Mouse (Mus musculus) embryonic facial prominence, embryonic 14.5 days (tissue): Measurements from ENCODE around the gene Nova2. TPM values are rescaled to one million over a fixed set of nuclear protein-coding genes. Genes with fewer than 3 reads are reported as not detected.
A peak's percentile ranks its signal among the peaks of the same experiment; 100 is the strongest.

Experiments
- ATAC-seq: fragments of 200-750 bp; cut with Nextera tagmentation; 2 replicates; pipeline ENCODE4 v1.8.0; 2017; ENCODE audit warnings: low read depth, moderate number of reproducible peaks, moderate TSS enrichment
- DNase-seq: peaks from one replicate; pipeline ENCODE4 v3.0.0-alpha.2; 2015; ENCODE audit warnings: low spot score
- H3K27ac ChIP-seq: fragments of 300-500 bp; sonication (generic); replicated peaks from 2 replicates; pipeline ENCODE4 v1.5.1; 2014; ENCODE audit warnings: low read depth, mild to moderate bottlenecking, low read length, moderate library complexity
- H3K27me3 ChIP-seq: fragments of 300-500 bp; sonication (generic); replicated peaks from 2 replicates; pipeline ENCODE4 v1.6.1; 2014; ENCODE audit warnings: low read length; ENCODE audit not compliant: control insufficient read depth, insufficient read depth
- H3K36me3 ChIP-seq: fragments of 300-500 bp; sonication (generic); 2 replicates; pipeline ENCODE4 v1.6.1; 2014; ENCODE audit warnings: low read length, mixed read lengths; ENCODE audit not compliant: control insufficient read depth, insufficient read depth
- H3K4me1 ChIP-seq: fragments of 300-500 bp; sonication (generic); 2 replicates; pipeline ENCODE4 v1.6.1; 2014; ENCODE audit warnings: antibody characterized with exemption, low read length; ENCODE audit not compliant: control insufficient read depth, insufficient read depth
- H3K4me2 ChIP-seq: fragments of 300-500 bp; sonication (generic); 2 replicates; pipeline ENCODE4 v1.6.1; 2014; ENCODE audit warnings: low read depth, mild to moderate bottlenecking, low read length, moderate library complexity, mixed read lengths
- H3K4me3 ChIP-seq: fragments of 300-500 bp; sonication (generic); 2 replicates; pipeline ENCODE4 v1.5.1; 2014; ENCODE audit warnings: low read depth, mild to moderate bottlenecking, low read length
- H3K9ac ChIP-seq: fragments of 300-500 bp; sonication (generic); 2 replicates; pipeline ENCODE4 v1.6.1; 2014; ENCODE audit warnings: low read depth, mild to moderate bottlenecking, low read length, moderate library complexity, mixed read lengths
- H3K9me3 ChIP-seq: fragments of 300-500 bp; sonication (generic); 2 replicates; pipeline ENCODE4 v1.6.1; 2016; ENCODE audit warnings: low read length; ENCODE audit not compliant: control insufficient read depth
- WGBS: fragments of 180-500 bp; shearing (Covaris S2); extraction: QIAGEN DNeasy Blood & Tissue Kit; methylation state at CpG from one replicate; pipeline ENCODE4 v1.1.7; 2014; 5-methylcytosine and 5-hydroxymethylcytosine counted together
- polyA plus RNA-seq: library from polyadenylated mRNA; unstranded; fragments of >200 nt; fragmentation: Nextera tagmentation; extraction: Ambion mirVana; gene quantifications from 2 replicates; pipeline ENCODE4 v1.2.1, GENCODE M21; 2014

Nova2 gene
- polyA plus RNA-seq, 1 experiment from 2014 or later, result 0.81 TPM

DNA sequence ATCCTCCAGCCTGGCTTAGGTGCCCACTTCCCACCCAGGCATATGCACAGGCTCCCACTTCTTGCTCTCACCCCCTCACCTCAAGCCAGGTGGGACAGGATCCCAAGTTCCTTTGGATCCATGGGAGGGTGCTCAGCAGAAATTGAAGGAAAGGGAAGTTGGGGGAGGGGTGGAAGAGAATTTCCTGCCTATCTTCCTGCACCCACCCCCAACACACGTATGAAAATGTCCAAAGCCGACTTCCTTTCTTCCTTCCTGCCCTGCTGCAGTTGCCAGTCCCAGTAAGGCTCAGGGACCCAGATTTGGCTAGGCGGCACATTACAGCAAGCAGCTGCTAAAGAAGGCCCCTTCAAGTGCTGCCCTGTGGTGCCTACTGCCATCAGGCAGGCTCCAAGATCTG lies 2.1 kb downstream of the Nova2 start:
- no peaks in the 10 kb centered on the region for H3K9me3 ChIP-seq
- no peak overlapping the region; the same call in 1 of the 2 replicates for H3K27ac ChIP-seq
- H3K4me2 ChIP-seq, result peak overlapping the region; percentile 79; the same call in 1 of the 2 replicates
- H3K9ac ChIP-seq, result no peak overlapping the region
- 39% methylated on average over 3 of the region's 3 CpGs for WGBS
- H3K4me1 ChIP-seq, result peaks cover 7% of the 10 kb centered on the region
- H3K27me3 ChIP-seq, result peaks cover 52% of the 10 kb centered on the region
- DNase-seq (no peak), ATAC-seq (no peak)
- H3K36me3 ChIP-seq, result no peaks in the 10 kb centered on the region
- no peak overlapping the region for H3K4me3 ChIP-seq

DNA sequence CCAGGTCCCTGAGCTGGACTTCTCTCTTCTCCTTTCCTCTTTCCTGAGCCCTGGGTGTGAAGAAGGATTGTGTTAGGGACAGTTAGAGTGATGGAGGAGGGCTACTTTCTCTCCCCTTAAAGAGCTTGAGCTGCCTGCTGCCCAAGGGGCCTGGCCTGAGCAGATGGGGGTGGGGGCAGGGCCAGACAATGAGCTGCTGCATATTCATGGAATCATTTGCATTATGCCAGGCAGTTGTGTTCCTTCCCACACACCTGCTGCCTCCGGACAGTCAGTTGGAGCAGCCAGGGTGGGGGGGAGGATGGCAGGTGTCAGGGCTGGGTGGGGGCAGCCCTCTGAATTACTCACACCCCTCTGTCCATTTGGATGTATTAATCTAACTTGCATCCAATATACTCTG lies 16.7 kb downstream of the Nova2 start:
- H3K27ac ChIP-seq, result no peak overlapping the region
- ATAC-seq, result no peak
- DNase-seq, result no peak

DNA sequence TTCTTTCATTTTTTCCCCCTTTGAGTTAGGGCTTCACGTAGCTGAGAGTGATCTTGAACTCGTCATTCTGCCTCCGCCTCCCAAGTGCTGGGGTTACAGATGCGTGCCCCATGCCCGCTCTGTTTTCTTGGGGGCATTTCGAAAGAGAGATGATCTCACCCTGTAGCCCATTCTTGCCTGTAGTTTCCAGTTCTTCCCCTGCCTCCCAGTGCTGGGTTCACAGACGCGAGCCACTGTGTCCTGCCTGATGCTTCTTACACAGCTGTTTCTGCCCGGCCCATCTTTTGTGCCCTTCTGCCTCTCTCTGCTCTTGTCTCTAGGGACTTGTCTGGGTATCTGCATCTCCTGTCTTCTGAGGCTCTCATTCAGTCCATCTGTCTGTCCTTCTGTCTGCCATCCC lies 17.1 kb downstream of the Nova2 start:
- no peak for ATAC-seq
- H3K9ac ChIP-seq, result no peak overlapping the region
- no peak overlapping the region for H3K4me3 ChIP-seq
- H3K27ac ChIP-seq, result no peak overlapping the region
- H3K36me3 ChIP-seq, result no peaks in the 10 kb centered on the region
- no peaks in the 10 kb centered on the region for H3K4me1 ChIP-seq
- H3K27me3 ChIP-seq, result no peaks in the 10 kb centered on the region
- H3K9me3 ChIP-seq, result no peaks in the 10 kb centered on the region
- WGBS, result 53% methylated on average over 9 of the region's 9 CpGs
- no peak overlapping the region for H3K4me2 ChIP-seq
- no peak for DNase-seq

More for the DNA sequence above, 16.7 kb downstream of the Nova2 start:
- H3K4me3 ChIP-seq, result no peak overlapping the region
- no peak overlapping the region for H3K4me2 ChIP-seq
- 30% methylated on average over 1 of the region's 1 CpGs for WGBS
- H3K4me1 ChIP-seq, result no peaks in the 10 kb centered on the region
- no peaks in the 10 kb centered on the region for H3K27me3 ChIP-seq
- H3K36me3 ChIP-seq, result no peaks in the 10 kb centered on the region
- no peak overlapping the region for H3K9ac ChIP-seq
- no peaks in the 10 kb centered on the region for H3K9me3 ChIP-seq

DNA sequence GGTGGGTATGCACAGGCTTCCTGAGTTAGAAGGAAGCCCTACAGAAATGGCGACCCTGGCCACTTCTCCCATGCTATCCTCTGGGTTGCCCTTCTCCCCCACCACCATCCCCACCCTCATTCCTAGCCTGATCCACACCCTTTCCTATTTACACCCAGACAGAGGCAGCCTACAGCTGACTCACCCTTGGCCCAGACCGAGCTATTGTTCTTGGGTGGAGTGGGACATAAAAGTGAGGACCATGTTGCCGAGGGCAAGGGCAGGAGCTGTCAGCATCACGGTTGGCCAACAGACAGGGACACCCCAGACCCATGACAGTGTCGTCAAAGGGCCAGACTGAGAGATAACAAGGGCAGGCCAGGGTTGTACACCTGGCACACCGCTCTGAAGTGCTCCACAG lies 22.5 kb downstream of the Nova2 start:
- H3K27me3 ChIP-seq, result 0 out of 2 replicates have a peak, but pooled peaks cover 5% of the 10 kb centered on the region
- H3K36me3 ChIP-seq, result no peaks in the 10 kb centered on the region
- H3K4me2 ChIP-seq, result no peak overlapping the region
- DNase-seq (no peak), ATAC-seq (no peak)
- no peaks in the 10 kb centered on the region for H3K9me3 ChIP-seq
- no peaks in the 10 kb centered on the region for H3K4me1 ChIP-seq
- no peak overlapping the region for H3K9ac ChIP-seq
- H3K4me3 ChIP-seq, result no peak overlapping the region
- no peak overlapping the region for H3K27ac ChIP-seq
- 71% methylated on average over 6 of the region's 6 CpGs for WGBS

DNA sequence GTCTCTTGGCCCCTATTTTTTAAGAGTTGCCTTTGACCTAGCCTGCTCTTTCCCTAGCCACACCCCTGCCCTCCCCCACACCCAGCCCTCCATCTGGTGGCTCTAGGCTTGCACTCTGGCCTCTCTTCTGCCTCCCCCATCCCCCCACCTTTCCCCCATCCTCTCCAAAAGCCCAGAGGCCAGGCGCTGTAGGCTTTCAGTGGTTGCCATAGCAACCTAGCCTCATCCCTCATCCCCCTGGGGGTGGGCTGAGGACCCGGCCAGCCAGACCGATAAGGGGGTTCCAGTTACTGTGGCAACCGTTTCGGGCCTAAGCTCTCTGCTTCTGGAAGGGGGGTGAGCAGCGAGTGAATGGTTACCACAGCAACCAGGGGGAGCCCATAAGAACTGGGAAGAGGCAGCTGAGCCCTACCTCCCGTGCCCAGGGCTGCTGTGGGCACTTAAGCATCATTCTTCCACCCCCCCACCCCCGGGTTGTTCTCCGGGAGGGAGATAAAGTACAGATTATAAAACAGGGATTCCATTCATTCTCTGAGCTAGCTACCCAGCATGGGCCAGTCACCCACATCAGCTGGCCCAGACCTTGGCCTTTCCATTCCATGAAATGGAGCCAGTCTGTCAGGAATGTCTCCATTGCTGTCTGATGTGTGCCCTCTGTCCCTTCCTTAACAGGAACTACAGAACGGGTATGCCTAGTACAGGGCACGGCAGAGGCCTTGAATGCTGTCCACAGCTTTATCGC lies 24.3 kb downstream of the Nova2 start:
- WGBS, result 38% methylated on average over 12 of the region's 12 CpGs
- no peak overlapping the region for H3K9ac ChIP-seq
- H3K4me3 ChIP-seq, result no peak overlapping the region
- peak; percentile 63; the same call in 1 of the 2 replicates for ATAC-seq
- no peak overlapping the region for H3K4me2 ChIP-seq
- H3K4me1 ChIP-seq, result no peaks in the 10 kb centered on the region
- peak; percentile 48 for DNase-seq
- H3K27ac ChIP-seq, result no peak overlapping the region
- 0 out of 2 replicates have a peak, but pooled peaks cover 8% of the 10 kb centered on the region for H3K27me3 ChIP-seq
- H3K36me3 ChIP-seq, result no peaks in the 10 kb centered on the region
- no peaks in the 10 kb centered on the region for H3K9me3 ChIP-seq

DNA sequence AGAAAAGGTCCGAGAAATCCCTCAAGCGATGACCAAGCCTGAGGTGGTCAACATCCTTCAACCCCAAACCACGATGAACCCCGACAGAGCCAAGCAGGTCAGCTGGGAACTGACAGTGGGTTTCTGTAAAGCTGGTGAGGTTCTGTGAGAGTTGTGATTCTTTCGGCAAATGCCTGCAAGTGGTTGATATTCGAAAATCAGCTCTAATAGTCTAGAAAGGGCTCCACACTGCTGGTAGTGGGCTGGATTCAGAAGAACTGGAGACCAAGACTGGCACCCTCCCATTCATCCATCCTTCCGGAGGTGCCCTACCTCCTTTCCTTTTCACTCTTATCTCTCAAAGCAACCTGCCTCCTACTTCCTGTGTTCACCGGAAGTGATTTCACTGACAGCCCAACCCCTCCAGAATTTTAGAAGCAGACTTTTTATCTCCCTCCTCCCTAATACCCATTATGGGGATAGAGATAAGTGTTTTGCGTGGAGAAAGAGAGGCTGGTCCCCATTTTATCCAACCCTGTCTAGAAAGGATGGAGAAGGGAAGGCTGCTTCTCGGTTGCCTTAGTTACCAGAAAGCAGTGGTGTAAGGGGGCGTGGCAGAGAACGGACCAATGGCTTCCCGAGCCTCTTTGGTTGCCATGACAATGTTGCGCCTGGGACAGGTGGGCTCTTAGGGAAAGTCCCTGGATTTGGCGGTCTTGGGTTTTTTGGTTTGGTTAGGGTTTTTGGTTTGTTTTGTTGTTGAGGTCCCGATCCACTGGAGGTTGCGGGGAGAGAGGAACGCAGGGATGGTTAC lies 25.0 kb downstream of the Nova2 start:
- Histone ChIP-seq H3K4me3 (no peak overlapping the region), H3K27me3 (0 out of 2 replicates have a peak, but pooled peaks cover 8% of the 10 kb centered on the region), H3K9me3 (no peaks in the 10 kb centered on the region), H3K9ac (no peak overlapping the region), H3K27ac (no peak overlapping the region), H3K4me2 (no peak overlapping the region), H3K36me3 (no peaks in the 10 kb centered on the region), H3K4me1 (no peaks in the 10 kb centered on the region)
- 22% methylated on average over 18 of the region's 18 CpGs for WGBS
- ATAC-seq, result no peak
- no peak for DNase-seq

DNA sequence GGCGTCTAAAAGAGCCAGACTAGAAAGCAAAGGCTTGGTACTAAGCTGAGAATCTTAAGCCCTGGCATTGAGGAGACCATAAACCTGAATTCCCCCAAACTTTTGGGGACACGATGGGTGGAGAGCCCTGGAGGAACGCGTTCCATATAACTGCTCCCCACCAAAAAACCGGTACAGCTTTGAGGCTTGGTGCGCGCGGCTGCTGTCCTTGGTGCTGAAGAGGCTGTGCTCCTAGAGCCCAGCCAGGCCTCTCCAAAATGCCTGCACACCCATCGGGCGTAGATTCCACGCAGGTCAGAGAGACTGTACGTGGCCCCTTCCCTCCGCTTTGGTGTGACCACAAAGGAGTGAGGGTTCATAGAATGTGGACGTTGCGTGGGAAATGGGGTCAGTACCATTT lies 25.7 kb downstream of the Nova2 start:
- H3K9ac ChIP-seq, result no peak overlapping the region
- no peaks in the 10 kb centered on the region for H3K4me1 ChIP-seq
- H3K36me3 ChIP-seq, result no peaks in the 10 kb centered on the region
- no peak for ATAC-seq
- no peak overlapping the region for H3K4me3 ChIP-seq
- no peak overlapping the region for H3K27ac ChIP-seq
- DNase-seq, result peak; percentile 61
- H3K9me3 ChIP-seq, result no peaks in the 10 kb centered on the region
- H3K27me3 ChIP-seq, result peaks cover 11% of the 10 kb centered on the region
- WGBS, result 22% methylated on average over 15 of the region's 15 CpGs
- H3K4me2 ChIP-seq, result no peak overlapping the region

DNA sequence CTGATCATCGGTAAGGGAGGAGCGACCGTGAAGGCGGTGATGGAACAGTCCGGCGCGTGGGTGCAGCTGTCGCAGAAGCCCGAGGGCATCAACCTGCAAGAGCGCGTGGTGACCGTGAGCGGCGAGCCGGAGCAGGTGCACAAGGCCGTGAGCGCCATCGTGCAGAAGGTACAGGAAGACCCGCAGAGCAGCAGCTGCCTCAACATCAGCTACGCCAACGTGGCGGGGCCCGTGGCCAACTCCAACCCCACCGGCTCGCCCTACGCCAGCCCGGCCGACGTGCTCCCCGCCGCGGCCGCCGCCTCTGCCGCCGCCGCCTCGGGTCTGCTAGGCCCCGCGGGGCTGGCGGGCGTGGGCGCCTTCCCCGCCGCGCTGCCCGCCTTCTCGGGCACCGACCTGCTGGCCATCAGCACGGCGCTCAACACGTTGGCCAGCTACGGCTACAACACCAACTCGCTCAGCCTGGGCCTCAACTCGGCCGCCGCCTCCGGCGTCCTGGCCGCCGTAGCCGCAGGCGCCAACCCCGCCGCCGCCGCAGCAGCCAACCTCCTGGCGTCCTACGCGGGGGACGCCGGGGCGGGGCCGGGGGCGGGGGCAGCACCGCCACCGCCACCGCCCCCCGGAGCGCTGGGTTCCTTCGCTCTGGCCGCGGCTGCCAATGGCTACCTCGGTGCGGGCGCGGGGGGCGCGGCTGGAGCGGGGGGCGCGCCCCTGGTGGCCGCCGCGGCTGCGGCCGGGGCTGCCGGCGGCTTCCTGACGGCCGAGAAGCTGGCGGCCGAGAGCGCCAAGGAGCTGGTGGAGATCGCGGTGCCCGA lies 32.1 kb downstream of the Nova2 start:
- H3K27me3 ChIP-seq, result peaks cover 70% of the 10 kb centered on the region
- H3K4me1 ChIP-seq, result peaks cover 8% of the 10 kb centered on the region; the same call in 1 of the 2 replicates
- peak overlapping the region; percentile 66 for H3K4me3 ChIP-seq
- no peak overlapping the region for H3K27ac ChIP-seq
- H3K9me3 ChIP-seq, result no peaks in the 10 kb centered on the region
- WGBS, result 1% methylated on average over 21 of the region's 107 CpGs
- peak overlapping the region; percentile 97 for H3K4me2 ChIP-seq
- peak; percentile 57 for DNase-seq
- no peaks in the 10 kb centered on the region for H3K36me3 ChIP-seq
- peak overlapping the region; percentile 69 for H3K9ac ChIP-seq
- peak; percentile 86 for ATAC-seq
